Mouse (Mus musculus): Measurements from ENCODE around the gene Aasdhppt. TPM values are rescaled to one million over a fixed set of nuclear protein-coding genes. Genes with fewer than 3 reads are reported as not detected.

Gene Aasdhppt
- 40.2 and 42.2 TPM in 2 replicates for polyA plus RNA-seq (2015; fragmentation: Nextera tagmentation; extraction: Ambion mirVana)

DNA sequence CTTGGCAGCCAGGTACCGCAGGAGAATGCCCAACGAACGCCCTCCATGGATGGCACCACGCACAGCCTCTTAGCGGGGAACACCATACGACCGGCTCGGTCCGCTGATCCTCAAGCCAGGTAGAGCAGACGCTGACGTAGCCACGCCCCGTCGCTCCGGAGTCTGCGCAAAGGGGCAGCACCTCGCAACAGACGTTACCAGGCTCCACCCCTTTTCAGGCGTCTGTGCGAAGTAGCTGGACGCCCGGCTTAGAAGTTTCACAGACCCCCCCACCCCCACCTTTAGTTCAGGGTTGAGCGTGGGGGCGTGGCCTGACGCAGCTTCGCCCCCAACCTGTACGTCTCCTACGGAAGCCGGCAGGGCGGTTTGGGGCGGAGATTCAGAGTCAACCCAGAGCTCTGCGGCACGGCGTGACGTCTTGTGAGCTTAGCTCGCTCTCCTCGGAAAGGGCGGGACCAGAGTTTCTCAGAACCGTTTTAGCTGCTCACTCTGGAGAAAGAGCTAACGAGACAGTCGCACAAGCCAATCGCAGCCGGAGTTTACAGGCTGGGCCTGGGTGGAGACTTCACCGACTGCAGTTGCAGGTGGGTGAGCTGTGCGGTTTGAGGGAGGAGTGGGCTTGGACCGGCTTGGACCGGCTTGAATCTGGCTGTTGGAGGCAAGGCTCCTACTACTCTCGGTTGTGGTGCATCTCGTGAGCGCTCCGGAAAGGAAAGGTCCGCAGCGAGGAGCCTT, at the start of gene Aasdhppt, which contains the start of gene Kbtbd3:
Aasdhppt (minus strand) TSS at position 121 of the 735 bp plus-strand sequence.
Kbtbd3 (plus strand) TSS at position 483 of the 735 bp plus-strand sequence.
- peak; percentile 100 for DNase-seq (ENCODE audit: low spot score)

DNA sequence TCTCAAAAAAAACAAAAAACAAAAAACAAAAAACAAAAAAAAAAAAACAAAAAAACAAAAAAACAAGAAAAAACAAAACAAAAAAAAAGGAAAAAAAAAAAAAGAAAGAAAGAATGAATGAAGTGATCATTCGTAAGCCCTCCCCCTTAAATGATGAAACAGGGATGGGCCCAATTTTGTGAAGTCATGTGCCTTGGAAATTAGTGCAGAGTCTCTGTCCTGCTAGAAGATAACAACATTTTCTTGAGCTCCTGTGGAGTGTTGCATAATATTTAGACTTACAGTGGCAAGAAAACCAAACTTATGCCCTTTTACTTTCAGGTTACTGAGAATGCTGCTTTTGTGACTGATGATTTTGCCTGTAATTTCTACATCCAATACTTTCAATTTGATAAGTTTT, 43.9 kb upstream of the Aasdhppt start:
- DNase-seq (ENCODE audit: low spot score) = no peak

DNA sequence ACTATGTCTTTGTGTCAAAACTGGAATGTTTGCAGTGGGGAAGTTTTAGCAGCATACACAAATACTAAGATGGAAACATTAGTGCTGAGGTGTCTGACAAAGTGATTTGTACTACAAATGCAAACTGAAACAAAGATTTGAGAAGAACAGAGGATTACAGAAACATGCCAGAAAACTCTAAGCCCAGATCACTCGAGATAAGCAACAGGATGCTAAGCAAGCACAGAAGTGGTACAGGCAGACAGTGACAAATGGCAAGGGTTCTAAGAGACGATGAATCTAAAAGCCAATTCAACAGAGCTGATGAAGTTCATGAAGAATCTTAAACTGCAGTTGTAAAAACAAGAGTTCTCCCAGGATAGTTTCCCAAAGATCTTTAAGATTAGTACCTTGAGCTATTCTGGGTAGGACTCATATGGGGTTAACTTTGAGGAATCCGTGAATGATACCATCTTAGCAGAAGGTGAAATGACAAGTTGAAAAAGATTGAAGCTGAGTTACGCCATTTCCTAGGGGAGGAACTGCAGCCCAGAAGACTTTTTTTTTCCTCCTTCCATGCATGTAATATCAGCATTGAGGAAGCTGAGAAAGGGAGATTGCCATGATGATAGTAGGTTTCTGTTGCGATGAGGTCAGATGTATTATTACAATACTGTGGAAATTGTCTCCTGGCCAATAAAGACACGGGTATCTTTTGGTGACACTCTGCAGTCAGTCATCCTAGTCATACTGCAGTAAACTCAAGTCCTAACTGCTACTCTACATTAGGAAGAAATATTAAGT, 9.9 kb upstream of the Aasdhppt start:
- no peak for DNase-seq (ENCODE audit: low spot score)

DNA sequence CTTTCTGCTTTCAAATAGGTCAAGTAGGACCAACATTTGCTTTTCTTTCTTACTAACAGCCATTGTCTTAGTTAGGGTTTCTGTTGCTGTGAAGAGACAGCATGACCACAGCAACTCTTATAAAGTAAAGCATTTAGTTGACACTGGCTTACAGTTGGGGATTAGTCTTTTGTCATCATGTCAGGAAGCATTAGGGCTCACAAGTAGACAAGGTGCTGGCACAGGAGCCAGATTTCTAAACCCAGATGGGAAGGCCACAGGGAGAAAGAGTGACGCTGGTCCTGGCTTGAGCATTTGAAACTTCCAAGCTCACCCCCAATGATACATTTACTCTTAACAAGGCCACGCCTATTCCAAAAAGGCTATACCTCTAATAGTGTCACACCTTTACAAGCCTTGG, 6.5 kb upstream of the Aasdhppt start:
- no peak for DNase-seq (ENCODE audit: low spot score)

DNA sequence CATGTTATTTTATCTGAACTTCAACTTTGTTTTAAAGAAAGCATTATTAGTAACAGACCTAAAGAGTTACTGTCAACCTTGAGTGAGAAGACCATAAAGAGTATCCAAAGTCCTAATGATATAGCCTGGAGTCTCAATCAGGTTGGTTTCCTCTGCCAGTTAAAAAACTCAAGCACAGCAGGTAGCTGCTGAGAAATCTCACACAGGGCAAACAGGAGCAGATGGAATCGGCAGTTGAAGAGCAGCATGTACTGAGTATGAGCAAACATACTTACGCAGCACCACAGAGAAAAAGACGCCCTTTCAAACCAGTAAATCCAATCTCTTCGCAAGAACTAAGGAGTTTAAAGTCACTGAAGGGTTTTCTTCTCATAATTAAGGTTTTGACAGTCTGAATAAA, 4.7 kb upstream of the Aasdhppt start:
- no peak for DNase-seq (ENCODE audit: low spot score)

DNA sequence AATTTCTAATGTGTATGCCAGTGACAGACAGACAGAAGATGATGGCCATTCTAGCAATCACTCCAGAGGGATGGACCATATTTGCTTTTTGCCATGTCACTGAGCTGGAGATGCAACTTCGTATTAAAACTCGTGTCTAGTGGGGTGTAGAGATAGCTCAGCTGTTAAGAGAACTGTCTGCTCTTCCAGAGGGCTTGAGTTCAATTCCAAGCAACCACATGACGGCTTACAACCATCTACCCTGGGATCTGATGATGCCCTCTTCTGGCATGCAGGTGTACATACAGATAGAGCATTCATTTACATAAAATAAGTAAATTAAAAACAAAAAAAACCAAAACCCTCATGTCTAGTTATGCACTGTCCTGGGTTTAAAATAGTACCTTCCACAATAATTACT, 1.9 kb upstream of the Aasdhppt start:
- DNase-seq (ENCODE audit: low spot score) = peak; percentile 13

GRCm38 (mm10) chr9:4310706-4311105, 1.4 kb upstream of the Aasdhppt start:
- DNase-seq (ENCODE audit: low spot score) = no peak

DNA sequence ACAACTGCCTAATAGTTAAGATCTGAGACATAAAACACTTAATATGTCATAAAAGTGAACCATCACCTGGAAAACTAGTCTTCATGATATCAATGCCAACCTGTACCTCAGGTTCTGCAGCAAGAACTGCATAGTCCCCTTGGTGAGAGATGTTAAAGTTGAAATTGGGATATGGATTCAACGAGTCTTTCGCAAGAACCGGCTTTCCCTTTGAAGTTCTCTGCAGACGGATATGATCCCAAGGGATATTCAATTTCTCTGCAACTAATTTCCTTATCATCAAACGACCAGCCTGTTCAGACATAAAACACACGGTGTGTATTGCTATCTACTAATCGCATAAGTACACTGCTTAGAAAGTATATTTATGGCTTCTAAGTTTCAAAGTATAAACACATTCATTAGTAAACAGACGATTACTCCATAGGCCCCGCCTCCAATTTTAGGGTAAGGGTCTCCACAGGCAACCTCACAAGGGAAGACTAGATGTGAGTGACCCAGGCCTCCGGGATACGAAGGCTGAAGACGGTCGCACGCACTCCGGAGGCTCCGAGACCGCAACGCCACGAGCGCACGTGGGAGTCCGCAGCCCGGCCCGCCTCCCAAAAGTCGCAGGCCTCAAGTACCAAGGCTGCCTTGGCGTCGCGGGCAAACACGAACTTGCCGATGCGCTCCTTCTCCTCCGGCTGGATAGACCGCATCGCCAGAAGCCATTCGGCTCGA, 482 bp downstream of the Aasdhppt start:
- DNase-seq (ENCODE audit: low spot score) = no peak

DNA sequence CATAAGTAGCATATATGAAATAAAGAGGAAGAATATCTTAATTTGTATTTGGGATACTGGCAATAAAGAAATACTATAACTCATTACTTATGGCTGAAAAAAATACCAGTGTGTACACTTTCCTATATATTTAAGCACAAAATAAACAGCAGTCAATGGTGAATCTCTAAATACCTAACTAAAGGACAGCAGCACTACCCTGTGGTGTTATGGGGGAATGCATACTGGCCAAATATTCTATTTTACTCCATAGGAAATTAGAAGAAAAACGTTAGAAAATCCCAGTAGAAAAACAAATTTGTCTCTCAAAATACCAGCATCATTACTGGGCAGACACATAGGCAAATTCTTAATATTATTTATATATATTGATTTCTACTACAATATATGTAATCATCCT, 4.4 kb downstream of the Aasdhppt start:
- no peak for DNase-seq (ENCODE audit: low spot score)

DNA sequence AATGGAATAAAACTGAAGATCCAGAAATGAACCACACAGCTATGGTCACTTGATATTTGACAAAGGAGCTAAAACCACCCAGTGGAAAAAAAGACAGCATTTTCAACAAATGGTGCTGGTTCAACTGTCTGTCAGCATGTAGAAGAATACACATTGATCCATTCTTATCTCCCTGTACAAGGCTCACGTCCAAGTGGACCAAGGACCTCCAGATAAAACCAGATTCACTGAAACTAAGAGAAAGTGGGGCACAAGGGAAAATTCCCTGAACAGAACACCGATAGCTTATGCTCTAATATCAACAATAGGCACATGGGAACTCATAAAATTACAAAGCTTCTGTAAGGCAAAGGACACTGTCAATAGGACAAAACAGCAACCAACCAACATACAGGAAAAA, 8.8 kb downstream of the Aasdhppt start:
- DNase-seq (ENCODE audit: low spot score) = no peak

GRCm38 (mm10) chr9:4283850-4284249, 25.4 kb downstream of the Aasdhppt start:
- no peak for DNase-seq (ENCODE audit: low spot score)

DNA sequence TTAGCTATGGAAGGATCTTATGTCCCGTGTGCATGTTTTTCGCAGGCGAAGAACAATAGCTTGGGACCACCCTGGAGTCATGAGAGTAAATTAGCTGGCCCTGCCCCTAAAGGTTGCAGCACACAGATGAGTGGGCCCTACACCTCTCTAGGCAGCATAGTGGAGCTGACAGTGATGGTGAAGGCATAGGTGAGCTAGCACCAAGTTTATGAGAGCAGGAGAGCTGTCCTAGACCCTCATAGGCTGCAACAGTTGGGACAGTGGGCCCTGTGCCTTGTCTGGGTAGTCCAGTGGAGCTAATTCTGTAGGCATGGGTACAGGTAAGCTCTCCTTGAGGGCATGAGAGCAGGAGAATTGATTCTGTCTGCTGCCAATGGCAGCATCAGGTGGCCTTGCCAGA, 42.4 kb downstream of the Aasdhppt start:
- DNase-seq (ENCODE audit: low spot score) = no peak

DNA sequence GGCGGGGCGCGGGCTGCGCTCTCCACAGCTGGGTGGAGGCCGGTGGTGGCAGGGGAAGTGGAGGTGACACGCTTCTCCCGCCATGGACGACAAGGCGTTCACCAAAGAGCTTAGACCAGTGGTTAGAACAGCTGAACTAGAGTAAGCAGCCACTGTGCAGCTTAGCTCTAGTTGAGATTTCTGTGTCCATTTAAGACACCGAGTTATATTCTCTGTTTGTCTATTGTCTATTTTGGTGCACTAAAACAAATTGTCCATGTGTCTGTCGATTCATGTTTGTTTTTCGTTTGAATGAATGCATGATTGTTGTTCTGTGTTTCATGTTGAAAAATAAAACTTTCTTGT, 48.6 kb downstream of the Aasdhppt start:
- no peak for DNase-seq (ENCODE audit: low spot score)

GRCm38 (mm10) chr9:4259841-4260745, 49.2 kb downstream of the Aasdhppt start:
- DNase-seq (ENCODE audit: low spot score) = peak; percentile 46

- no peak for DNase-seq (ENCODE audit: low spot score)
Measured at GRCm38 (mm10) chr9:4259074-4259473, 50.2 kb downstream of the Aasdhppt start.

Small RNAs within 50 kb of the gene (microRNA-seq; reads per million reads assigned to microRNA genes)
- not detected for gene Gm22195 (ENCODE audit: borderline number of aligned reads)

Other genes starting within 250 kb of the Aasdhppt start
- gene Kbtbd3, start 362 bp upstream of the Aasdhppt start, polyA plus RNA-seq (2015; fragmentation: Nextera tagmentation; extraction: Ambion mirVana) = 7.7 and 8.5 TPM in 2 replicates
- 21.9 and 22.6 TPM in 2 replicates for gene Msantd4, start 67.1 kb upstream of the Aasdhppt start, polyA plus RNA-seq (2015; fragmentation: Nextera tagmentation; extraction: Ambion mirVana)